Mouse (Mus musculus): ENCODE measurements around the gene Fam151a. TPM values are rescaled to one million over a fixed set of nuclear protein-coding genes. Genes with fewer than 3 reads are reported as not detected.
"Not testable (repeated sequence)": the region's sequence is repeated elsewhere in the genome, so short reads cannot be mapped to it uniquely, and the experiment has no call there.

The Fam151a gene
- polyA plus RNA-seq, 1 experiment from 2014 or later = not detected

DNA sequence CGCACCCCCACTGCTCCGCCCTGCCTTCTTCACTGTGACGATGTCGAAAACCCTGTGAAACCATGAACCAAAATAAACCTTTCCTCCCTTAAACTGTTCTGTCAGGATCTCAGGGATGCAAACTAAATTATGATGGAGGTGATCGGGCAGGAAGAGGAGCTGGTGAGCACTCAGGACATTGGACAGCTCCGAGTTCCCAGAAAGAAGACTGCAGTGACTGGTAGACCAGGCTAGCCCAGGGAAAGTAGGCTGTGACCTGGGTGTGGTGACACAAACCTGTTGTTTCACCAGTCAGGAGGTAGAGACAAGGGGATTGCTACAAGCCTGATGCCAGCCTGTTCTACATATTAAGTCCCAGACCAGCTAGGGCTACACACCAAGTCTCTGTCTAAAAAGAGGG lies 20.1 kb upstream of the Fam151a start:
- TF ChIP-seq CTCF (IDR thresholded peaks at IDR 0.05) = no peak
- in situ Hi-C loops (cut with MboI; ENCODE audit: low pct_unique_long_range_greater_than_20kb) = no loop called here
- peaks cover 18% of the 10 kb centered on the region for H3K27me3 ChIP-seq
- DNase-seq (ENCODE audit: low read depth, low spot score) (no peak), ATAC-seq (no peak)
- POLR2A ChIA-PET = no interaction called here
- CTCF ChIA-PET = interaction anchor here (0.7 to 1.5 kb wide), 2 partner anchors 99 to 100 kb away, joined by 3 to 4 read pairs; no protein-coding TSS in a partner anchor

- peaks cover 8% of the 10 kb centered on the region for H3K27me3 ChIP-seq
- no peak for DNase-seq (ENCODE audit: low read depth, low spot score)
- POLR2A ChIA-PET = no interaction called here
- CTCF ChIA-PET = no interaction called here
- TF ChIP-seq CTCF (IDR thresholded peaks at IDR 0.05) = no peak
- no peak for ATAC-seq
- in situ Hi-C loops (cut with MboI; ENCODE audit: low pct_unique_long_range_greater_than_20kb) = no loop called here
Measured at GRCm38 (mm10) chr4:106720631-106721030, 13.1 kb upstream of the Fam151a start.

- in situ Hi-C loops (cut with MboI; ENCODE audit: low pct_unique_long_range_greater_than_20kb) = no loop called here
- ChIA-PET CTCF (no interaction called here), POLR2A (no interaction called here)
- H3K27me3 ChIP-seq = peaks cover 9% of the 10 kb centered on the region
- ATAC-seq = no peak
- no peak for DNase-seq (ENCODE audit: low read depth, low spot score)
- no peak for TF ChIP-seq CTCF (IDR thresholded peaks at IDR 0.05)
Measured at GRCm38 (mm10) chr4:106730814-106731213, 2.9 kb upstream of the Fam151a start, which contains the start of gene Mroh7. Gene Mroh7, minus strand, starts transcription at chr4:106730925.

- ATAC-seq; in situ Hi-C loops (cut with MboI; ENCODE audit: low pct_unique_long_range_greater_than_20kb); DNase-seq (ENCODE audit: low read depth, low spot score); POLR2A ChIA-PET; H3K27me3 ChIP-seq; CTCF ChIA-PET: not testable (repeated sequence)
Measured at GRCm38 (mm10) chr4:106736884-106737283, 3.2 kb downstream of the Fam151a start.

GRCm38 (mm10) chr4:106737904-106738303 lies 4.2 kb downstream of the Fam151a start:
- TF ChIP-seq CTCF (IDR thresholded peaks at IDR 0.05) = no peak
- ChIA-PET CTCF (no interaction called here), POLR2A (no interaction called here)
- ATAC-seq (no peak), DNase-seq (ENCODE audit: low read depth, low spot score) (no peak)
- in situ Hi-C loops (cut with MboI; ENCODE audit: low pct_unique_long_range_greater_than_20kb) = no loop called here
- H3K27me3 ChIP-seq = no peaks in the 10 kb centered on the region

- CTCF ChIA-PET = no interaction called here
- in situ Hi-C loops (cut with MboI; ENCODE audit: low pct_unique_long_range_greater_than_20kb) = loop anchor here (10.0 kb wide), 1 partner anchor 419 kb away; no protein-coding TSS in a partner anchor
- TF ChIP-seq CTCF (IDR thresholded peaks at IDR 0.05) = no peak
- no peak for DNase-seq (ENCODE audit: low read depth, low spot score)
- ATAC-seq = no peak
- no peaks in the 10 kb centered on the region for H3K27me3 ChIP-seq
- POLR2A ChIA-PET = no interaction called here
Measured at GRCm38 (mm10) chr4:106745862-106746261, 12.2 kb downstream of the Fam151a start.

GRCm38 (mm10) chr4:106747001-106747580 lies 13.4 kb downstream of the Fam151a start:
- ATAC-seq = no peak
- POLR2A ChIA-PET = no interaction called here

GRCm38 (mm10) chr4:106749699-106750098 lies 16.0 kb downstream of the Fam151a start:
- CTCF ChIA-PET = interaction anchor here (1.3 to 1.4 kb wide), 2 partner anchors 8 to 78 kb away, joined by 4 to 5 read pairs; no protein-coding TSS in a partner anchor
- in situ Hi-C loops (cut with MboI; ENCODE audit: low pct_unique_long_range_greater_than_20kb) = loop anchor here (10.0 kb wide), 1 partner anchor 415 kb away; no protein-coding TSS in a partner anchor
- POLR2A ChIA-PET = no interaction called here
- no peaks in the 10 kb centered on the region for H3K27me3 ChIP-seq
- ATAC-seq (peak; percentile 52), DNase-seq (ENCODE audit: low read depth, low spot score) (peak; percentile 13)
- TF ChIP-seq CTCF (IDR thresholded peaks at IDR 0.05) = peak; percentile 80

More at GRCm38 (mm10) chr4:106747001-106747580, 13.4 kb downstream of the Fam151a start:
- in situ Hi-C loops (cut with MboI; ENCODE audit: low pct_unique_long_range_greater_than_20kb) = loop anchor here (10.0 kb wide), 1 partner anchor 418 kb away; no protein-coding TSS in a partner anchor
- DNase-seq (ENCODE audit: low read depth, low spot score) = no peak
- H3K27me3 ChIP-seq = no peaks in the 10 kb centered on the region
- CTCF ChIA-PET = no interaction called here
- TF ChIP-seq CTCF (IDR thresholded peaks at IDR 0.05) = no peak

GRCm38 (mm10) chr4:106751726-106752125 lies 18.0 kb downstream of the Fam151a start:
- TF ChIP-seq CTCF (IDR thresholded peaks at IDR 0.05) = no peak
- in situ Hi-C loops (cut with MboI; ENCODE audit: low pct_unique_long_range_greater_than_20kb) = no loop called here
- no peaks in the 10 kb centered on the region for H3K27me3 ChIP-seq
- ATAC-seq = no peak
- ChIA-PET POLR2A (no interaction called here), CTCF (no interaction called here)
- DNase-seq (ENCODE audit: low read depth, low spot score) = no peak

- TF ChIP-seq CTCF (IDR thresholded peaks at IDR 0.05) = no peak
- CTCF ChIA-PET = no interaction called here
Measured at GRCm38 (mm10) chr4:106764166-106764565, 30.5 kb downstream of the Fam151a start.

DNA sequence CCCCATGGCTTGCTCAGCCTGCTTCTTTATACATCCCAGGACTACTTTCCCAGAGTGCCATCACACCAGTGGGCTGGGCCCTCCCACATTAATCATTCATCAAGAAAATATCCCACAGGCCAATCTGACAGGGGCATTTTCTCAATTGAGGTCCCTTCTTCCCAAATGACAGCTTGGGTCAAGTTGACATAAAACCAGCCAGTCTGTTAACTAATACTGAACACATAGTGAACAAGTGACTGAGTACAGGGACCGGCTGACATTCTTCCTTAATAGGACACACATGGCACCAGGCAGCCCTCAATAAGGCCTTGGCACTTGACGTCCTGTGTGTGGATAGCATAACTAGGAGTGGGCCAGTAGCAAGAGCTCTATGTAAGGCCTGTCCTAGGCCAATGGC lies 35.6 kb downstream of the Fam151a start:
- DNase-seq (ENCODE audit: low read depth, low spot score) = no peak
- ChIA-PET POLR2A (no interaction called here), CTCF (no interaction called here)
- no peaks in the 10 kb centered on the region for H3K27me3 ChIP-seq
- ATAC-seq = no peak
- no peak for TF ChIP-seq CTCF (IDR thresholded peaks at IDR 0.05)
- in situ Hi-C loops (cut with MboI; ENCODE audit: low pct_unique_long_range_greater_than_20kb) = no loop called here

More at GRCm38 (mm10) chr4:106764166-106764565, 30.5 kb downstream of the Fam151a start:
- no peak for ATAC-seq
- POLR2A ChIA-PET = no interaction called here
- H3K27me3 ChIP-seq = no peaks in the 10 kb centered on the region
- in situ Hi-C loops (cut with MboI; ENCODE audit: low pct_unique_long_range_greater_than_20kb) = no loop called here
- no peak for DNase-seq (ENCODE audit: low read depth, low spot score)

DNA sequence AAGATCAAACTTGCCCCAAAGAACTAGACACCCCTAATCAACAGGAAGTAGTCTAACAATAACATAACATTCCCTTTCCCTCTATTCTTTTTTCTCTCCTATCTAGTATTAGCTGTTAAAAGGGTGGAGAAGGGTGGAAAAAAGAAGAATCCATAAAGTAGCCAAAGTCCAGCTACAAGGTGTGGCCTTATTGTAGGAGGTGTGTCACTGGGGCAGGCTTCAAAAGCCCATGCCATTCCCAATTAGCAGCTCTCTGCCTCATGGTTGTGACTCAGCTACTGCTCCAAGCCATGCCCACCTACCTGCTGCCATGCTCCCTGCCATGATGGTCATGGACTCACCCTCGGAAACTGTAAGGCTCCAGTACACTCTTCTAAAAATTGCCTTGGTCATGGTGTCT lies 38.9 kb downstream of the Fam151a start:
- POLR2A ChIA-PET = interaction anchor here (0.6 kb wide), 1 partner anchor 593 kb away, joined by 3 read pairs; no protein-coding TSS in a partner anchor
- ATAC-seq (no peak), DNase-seq (ENCODE audit: low read depth, low spot score) (no peak)
- in situ Hi-C loops (cut with MboI; ENCODE audit: low pct_unique_long_range_greater_than_20kb) = no loop called here
- H3K27me3 ChIP-seq = no peaks in the 10 kb centered on the region
- CTCF ChIA-PET = no interaction called here
- TF ChIP-seq CTCF (IDR thresholded peaks at IDR 0.05) = no peak

DNA sequence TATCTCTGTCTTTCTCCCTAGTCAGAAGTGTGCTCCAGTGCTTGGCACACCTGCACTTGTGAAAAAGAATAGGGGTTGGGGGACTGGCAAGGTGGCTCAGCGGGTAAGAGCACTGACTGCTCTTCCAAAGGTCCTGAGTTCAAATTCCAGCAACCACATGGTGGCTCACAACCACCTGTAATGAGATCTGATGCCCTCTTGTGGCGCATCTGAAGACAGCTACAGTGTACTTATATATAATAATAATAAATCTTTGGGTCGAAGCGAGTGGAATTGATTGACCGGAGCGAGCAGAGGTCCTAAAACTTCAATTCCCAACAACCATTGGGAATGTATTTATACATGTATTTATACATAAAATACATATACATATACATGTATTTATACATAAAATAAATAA lies 42.1 kb downstream of the Fam151a start:
- in situ Hi-C loops (cut with MboI; ENCODE audit: low pct_unique_long_range_greater_than_20kb); POLR2A ChIA-PET; DNase-seq (ENCODE audit: low read depth, low spot score); H3K27me3 ChIP-seq; ATAC-seq; CTCF ChIA-PET: not testable (repeated sequence)

Data from Patski (cell line).